Mouse (Mus musculus): Measurements from ENCODE around the gene Ptpre.
A peak's percentile ranks its signal among the peaks of the same experiment; 100 is the strongest.
"Not testable (repeated sequence)": the region's sequence is repeated elsewhere in the genome, so short reads cannot be mapped to it uniquely, and the experiment has no call there.

Ptpre gene

GRCm38 (mm10) chr7:135650061-135650460 lies 112.8 kb downstream of the Ptpre start:
- DNase-seq: no peak

GRCm38 (mm10) chr7:135651831-135652511 lies 114.7 kb downstream of the Ptpre start:
- no peak for DNase-seq

DNA sequence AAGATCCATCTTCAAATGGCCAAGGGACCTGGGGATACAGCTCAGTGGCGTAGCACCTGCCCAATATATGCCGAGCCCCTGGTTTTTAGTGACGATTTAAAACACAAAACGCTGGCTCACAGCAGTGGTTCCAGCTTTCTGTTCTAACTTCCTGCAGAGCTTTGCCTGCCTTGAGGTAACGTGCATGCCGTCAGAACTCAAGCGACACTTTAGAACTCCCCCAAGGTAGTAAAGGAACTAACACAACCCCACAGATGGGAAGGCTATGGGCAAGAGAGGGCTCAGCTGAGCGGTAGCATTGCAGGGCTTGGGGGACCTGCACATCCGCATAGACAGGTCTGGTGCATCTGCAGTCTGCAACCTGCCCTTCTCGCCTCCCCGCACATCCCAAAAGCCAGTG lies 115.5 kb downstream of the Ptpre start:
- DNase-seq: no peak

- DNase-seq: no peak
Measured at GRCm38 (mm10) chr7:135653601-135654000, 116.3 kb downstream of the Ptpre start.

GRCm38 (mm10) chr7:135654288-135654687 lies 117.0 kb downstream of the Ptpre start:
- no peak for DNase-seq

DNA sequence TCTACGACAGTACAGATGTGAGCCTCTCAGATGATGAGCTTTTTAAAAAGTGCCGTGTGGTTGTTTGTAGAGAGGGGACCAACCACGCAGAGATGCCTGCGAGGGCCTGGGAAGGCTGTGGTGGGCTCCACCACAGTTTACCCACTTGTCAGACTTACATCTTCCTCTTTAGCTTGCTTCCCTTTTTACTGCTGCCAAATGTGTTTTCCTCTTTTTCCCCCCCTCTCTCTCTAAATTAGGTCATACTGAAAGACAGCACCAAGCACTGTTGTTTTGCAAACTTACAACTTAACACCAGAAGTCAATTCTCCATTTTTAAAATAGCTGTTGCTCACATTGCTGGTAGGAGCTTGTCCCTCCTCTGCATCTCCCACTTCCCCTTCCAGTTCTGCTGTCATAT lies 117.8 kb downstream of the Ptpre start:
- DNase-seq: peak; percentile 64

DNA sequence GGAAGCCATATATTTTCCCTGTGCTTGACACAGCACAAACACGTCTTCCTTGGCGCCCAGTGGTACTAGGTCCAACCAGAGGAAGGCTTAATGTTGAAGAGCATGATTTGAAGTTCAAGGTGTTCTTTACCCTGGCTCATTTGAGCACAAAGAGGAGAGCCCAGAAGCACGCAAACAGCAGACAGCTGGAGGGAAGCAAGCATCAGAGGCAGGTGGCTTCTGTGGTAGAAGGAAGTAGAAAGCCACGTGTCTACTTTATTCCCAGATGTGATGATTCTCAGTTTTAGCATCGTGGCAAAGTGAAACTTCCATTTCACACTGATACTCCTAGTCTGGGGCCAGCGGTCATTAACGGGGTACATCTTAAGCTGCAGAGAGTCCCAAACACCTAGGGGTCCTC lies 120.9 kb downstream of the Ptpre start:
- no peak for DNase-seq

- peak; percentile 57 for DNase-seq
Measured at GRCm38 (mm10) chr7:135659314-135659935, 122.1 kb downstream of the Ptpre start.

GRCm38 (mm10) chr7:135660314-135660713 lies 123.0 kb downstream of the Ptpre start:
- no peak for DNase-seq

DNA sequence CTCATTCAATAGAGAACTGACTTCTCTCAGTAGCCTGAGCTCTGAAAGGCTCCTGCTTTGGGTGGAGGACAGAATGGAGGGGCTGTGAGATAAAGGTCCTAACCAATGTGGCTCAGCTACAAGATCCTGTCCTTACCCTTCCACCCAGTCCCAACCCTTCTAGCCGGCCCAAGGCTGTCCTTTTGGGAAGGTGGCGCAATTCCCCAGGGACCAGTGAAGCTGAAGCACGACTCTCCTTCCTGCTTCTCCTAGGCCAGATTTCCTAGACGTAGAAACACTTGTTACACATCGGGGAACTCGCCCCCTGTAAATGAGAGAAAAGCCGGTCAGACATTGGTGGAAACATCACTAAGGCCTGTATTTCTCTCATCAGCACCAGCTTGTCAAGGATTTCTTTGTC lies 126.9 kb downstream of the Ptpre start:
- DNase-seq: no peak

GRCm38 (mm10) chr7:135666314-135666713 lies 129.0 kb downstream of the Ptpre start:
- no peak for DNase-seq

- DNase-seq: peak; percentile 64
Measured at GRCm38 (mm10) chr7:135668852-135669739, 131.8 kb downstream of the Ptpre start.

GRCm38 (mm10) chr7:135673576-135673975 lies 136.3 kb downstream of the Ptpre start:
- no peak for DNase-seq

DNA sequence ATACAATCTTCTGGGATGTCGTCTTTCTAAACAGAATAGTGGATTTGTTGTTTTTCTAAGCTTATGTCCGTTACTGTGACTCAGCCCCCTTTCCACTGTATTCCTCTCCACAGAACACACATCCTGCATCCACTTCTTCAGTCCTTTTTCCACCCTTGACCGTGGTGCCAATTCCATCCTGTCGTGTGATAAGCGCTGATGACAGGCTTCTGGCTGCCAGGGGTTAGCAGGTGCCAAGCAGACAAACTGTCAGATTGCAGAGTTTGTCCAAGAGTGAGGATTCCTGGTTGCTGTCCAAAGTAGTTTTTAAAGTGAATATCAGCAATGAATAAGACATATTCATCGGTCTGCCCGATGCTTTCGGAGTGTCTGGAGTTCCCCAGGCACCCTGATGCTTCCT lies 139.4 kb downstream of the Ptpre start:
- no peak for DNase-seq

DNA sequence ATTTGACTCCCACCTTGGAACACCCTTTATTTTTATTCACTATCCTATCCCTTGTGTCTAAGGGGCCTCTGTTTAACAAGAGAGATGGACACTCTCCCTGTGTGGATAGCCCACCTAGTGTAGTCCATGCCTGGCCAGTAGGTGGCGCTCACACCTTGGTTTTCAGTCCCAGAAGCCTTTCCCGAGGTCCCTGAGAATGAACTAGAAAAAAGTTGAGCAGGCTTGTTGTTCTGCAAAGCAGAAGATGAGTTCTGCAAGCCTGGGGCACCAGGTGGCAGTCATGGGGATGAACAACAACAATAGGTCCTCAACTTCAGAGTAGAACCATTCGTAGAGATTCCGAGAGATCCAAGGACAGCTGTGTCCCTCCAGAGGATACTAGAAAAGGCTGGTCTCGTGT lies 143.1 kb downstream of the Ptpre start:
- DNase-seq: no peak

DNA sequence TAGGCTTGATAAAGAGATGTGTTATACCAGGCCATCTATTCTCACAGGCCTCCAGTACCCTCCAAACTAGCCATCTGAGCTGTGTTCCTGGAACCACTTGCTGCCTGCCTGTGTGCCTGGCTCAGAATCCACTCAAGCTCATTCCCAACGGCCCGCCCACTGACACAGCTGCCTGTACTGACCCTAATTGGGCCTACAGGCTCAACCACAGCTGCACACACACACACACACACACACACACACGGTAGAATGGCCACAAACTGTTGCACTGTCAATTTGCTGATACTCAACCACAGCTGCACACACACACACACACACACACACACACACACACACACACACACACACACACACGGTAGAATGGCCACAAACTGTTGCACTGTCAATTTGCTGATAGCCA lies 146.8 kb downstream of the Ptpre start:
- DNase-seq: not testable (repeated sequence)

GRCm38 (mm10) chr7:135684938-135685337 lies 147.7 kb downstream of the Ptpre start:
- DNase-seq: no peak

DNA sequence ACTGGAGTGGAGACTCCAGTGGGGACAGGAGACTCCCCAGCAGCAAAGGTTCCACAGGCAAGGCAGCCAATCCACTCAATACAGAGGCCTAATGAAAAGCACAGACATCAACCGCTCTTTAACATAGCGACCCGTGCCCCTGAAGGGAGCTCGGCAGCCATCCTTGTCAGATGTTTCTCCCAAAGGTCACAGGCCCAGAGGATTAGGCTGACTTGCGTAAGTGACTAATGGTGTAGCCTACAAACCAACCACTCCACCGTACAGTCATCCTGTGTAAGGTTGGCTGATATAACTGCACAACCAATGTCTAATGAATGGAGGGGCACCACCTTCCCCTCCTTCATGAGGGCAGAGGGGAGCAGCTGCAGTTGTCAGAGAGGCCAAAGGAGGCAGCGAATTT lies 152.1 kb downstream of the Ptpre start:
- DNase-seq: no peak

DNA sequence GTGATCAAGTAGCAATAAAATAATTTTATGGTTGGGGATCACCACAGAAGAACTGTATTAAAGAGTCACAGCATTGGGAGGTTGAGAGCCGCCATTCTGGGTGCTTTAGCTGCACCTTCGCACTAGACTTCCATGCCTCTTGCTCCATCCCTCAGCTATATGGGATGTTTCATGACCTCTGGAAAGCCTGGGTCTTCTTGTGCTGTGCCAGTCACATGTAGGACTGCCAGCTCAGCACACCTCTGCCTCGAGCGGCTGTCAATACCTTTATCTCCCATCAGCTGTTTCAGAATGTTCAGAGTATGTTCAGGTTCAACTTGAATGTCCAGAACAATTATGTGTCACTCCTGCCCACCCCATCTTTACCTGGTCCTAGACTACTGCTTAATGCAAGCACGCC lies 154.7 kb downstream of the Ptpre start:
- no peak for DNase-seq

DNA sequence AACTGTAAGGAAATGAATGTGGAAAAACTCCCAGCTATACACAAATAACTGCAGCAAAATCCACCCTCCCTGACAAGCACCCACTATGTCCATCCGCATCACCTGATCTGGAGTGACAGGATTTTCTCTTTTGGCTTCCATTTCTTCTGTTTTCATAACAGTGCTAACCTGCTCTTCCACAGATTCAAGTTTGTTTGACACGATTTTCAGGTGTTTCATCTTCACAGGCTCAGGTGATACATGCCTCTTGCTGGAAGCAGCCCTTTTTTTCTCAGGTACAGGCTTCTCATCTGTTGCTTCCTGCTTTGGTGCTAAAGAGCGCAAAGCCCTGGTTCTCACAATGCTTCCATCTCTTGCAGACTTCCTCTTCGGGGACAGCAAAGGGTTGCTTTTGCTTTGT lies 156.8 kb downstream of the Ptpre start:
- DNase-seq: no peak

- no peak for DNase-seq
Measured at GRCm38 (mm10) chr7:135694796-135695195, 157.5 kb downstream of the Ptpre start.

DNA sequence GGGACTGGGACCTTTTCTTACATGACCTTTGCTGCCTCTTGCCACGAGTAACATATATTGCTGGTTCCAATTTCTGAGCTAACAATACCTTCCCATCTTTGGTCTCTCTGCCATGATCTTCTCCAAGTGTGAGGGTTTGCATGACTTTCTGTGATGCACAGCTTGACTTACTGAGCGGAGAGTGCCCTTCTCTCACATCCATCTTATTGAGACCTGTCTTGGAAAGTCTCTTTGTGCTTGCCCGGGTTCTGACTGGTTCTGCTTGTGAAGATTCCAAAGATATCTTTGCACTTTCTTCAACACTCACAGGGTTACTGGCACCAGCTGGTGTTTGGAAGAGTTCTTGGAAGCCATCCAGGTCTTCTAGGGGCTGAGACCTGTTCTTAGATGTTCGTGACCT lies 158.8 kb downstream of the Ptpre start:
- no peak for DNase-seq

GRCm38 (mm10) chr7:135697021-135697740 lies 159.9 kb downstream of the Ptpre start:
- not testable (repeated sequence) for DNase-seq

Data from layer of hippocampus, adult 9-11 months (tissue).